24 mouse cellular contexts compared by ENCODE assay signal in genomic region chr6:99328634-99329033, GRCm38 (mm10).
DNase-seq lines count a peak whose midpoint lies in the region; ATAC-seq lines count a peak whose summit lies in the region.
"Had no signal": no experiment of that assay in that cellular context is flagged by ENCODE, and none has a peak within 500 bp of the region (broad histone marks: within the 10 kb centered on the region; RNA-seq: fewer than 3 reads in every experiment).

No protein-coding gene starts in this region.

- no peak overlapping the region for H3K4me2 ChIP-seq in embryonic facial prominence, embryonic 11.5 days (ENCODE audit: low read depth, low read length)
- H3K4me2 ChIP-seq in intestine, embryonic 16.5 days (ENCODE audit: low read depth, low read length): no peak overlapping the region
- H3K4me2 ChIP-seq in midbrain, embryonic 14.5 days (ENCODE audit: low read length): no peak overlapping the region
- H3K4me2 ChIP-seq: embryonic facial prominence, embryonic 15.5 days; forebrain, embryonic 12.5 days; heart, embryonic 15.5 days; limb, embryonic 12.5 days; liver, embryonic 15.5 days; stomach, embryonic 15.5 days had no signal

- H3K36me3 ChIP-seq in embryonic facial prominence, embryonic 11.5 days (replicated peaks; ENCODE audit: control insufficient read depth, insufficient read depth, low read depth, low read length): no peaks in the 10 kb centered on the region
- no peaks in the 10 kb centered on the region for H3K36me3 ChIP-seq in embryonic facial prominence, embryonic 10.5 days (replicated peaks)
- H3K36me3 ChIP-seq in intestine, embryonic 16.5 days (ENCODE audit: control insufficient read depth, insufficient read depth, low read length): no peaks in the 10 kb centered on the region
- no peaks in the 10 kb centered on the region for H3K36me3 ChIP-seq in midbrain, embryonic 14.5 days (ENCODE audit: control insufficient read depth, insufficient read depth, low read length)
- H3K36me3 ChIP-seq: embryonic facial prominence, embryonic 15.5 days; forebrain, embryonic 12.5 days; heart, embryonic 15.5 days; limb, embryonic 12.5 days; liver, embryonic 15.5 days; stomach, embryonic 15.5 days had no signal

- H3K9me3 ChIP-seq in embryonic facial prominence, embryonic 11.5 days (replicated peaks; ENCODE audit: control insufficient read depth, low read length): no peaks in the 10 kb centered on the region
- no peaks in the 10 kb centered on the region for H3K9me3 ChIP-seq in embryonic facial prominence, embryonic 10.5 days
- H3K9me3 ChIP-seq in intestine, embryonic 16.5 days (ENCODE audit: control insufficient read depth, low read length): no peaks in the 10 kb centered on the region
- H3K9me3 ChIP-seq in midbrain, embryonic 14.5 days (ENCODE audit: control insufficient read depth, low read length): no peaks in the 10 kb centered on the region
- H3K9me3 ChIP-seq: embryonic facial prominence, embryonic 15.5 days; forebrain, embryonic 12.5 days; heart, embryonic 15.5 days; limb, embryonic 12.5 days; liver, embryonic 15.5 days; megakaryocyte, embryonic 14.5 days; stomach, embryonic 15.5 days had no signal

- no peak for ATAC-seq in embryonic facial prominence, embryonic 11.5 days (replicated peaks; ENCODE audit: insufficient number of reproducible peaks, low FRiP score, low TSS enrichment, low read depth)
- ATAC-seq in intestine, embryonic 16.5 days: peak; percentile 88
- ATAC-seq in midbrain, embryonic 14.5 days (ENCODE audit: low FRiP score, low TSS enrichment): no peak
- ATAC-seq: hindbrain, embryonic 16.5 days; midbrain, embryonic 16.5 days had no signal

- no peaks in the 10 kb centered on the region for H3K27me3 ChIP-seq in embryonic facial prominence, embryonic 11.5 days (ENCODE audit: control insufficient read depth, insufficient read depth, low read length)
- H3K27me3 ChIP-seq in embryonic facial prominence, embryonic 10.5 days (replicated peaks; ENCODE audit: low read depth, poor library complexity, severe bottlenecking): no peaks in the 10 kb centered on the region
- no peaks in the 10 kb centered on the region for H3K27me3 ChIP-seq in intestine, embryonic 16.5 days (replicated peaks; ENCODE audit: control insufficient read depth, insufficient read depth, low read length)
- H3K27me3 ChIP-seq in midbrain, embryonic 14.5 days (ENCODE audit: control insufficient read depth, insufficient read depth, low read length): no peaks in the 10 kb centered on the region
- H3K27me3 ChIP-seq: embryonic facial prominence, embryonic 15.5 days; forebrain, embryonic 12.5 days; heart, embryonic 15.5 days; liver, embryonic 15.5 days; megakaryocyte, embryonic 14.5 days; stomach, embryonic 15.5 days had no signal

- H3K9ac ChIP-seq in embryonic facial prominence, embryonic 11.5 days (replicated peaks; ENCODE audit: low read length): no peak overlapping the region
- H3K9ac ChIP-seq in intestine, embryonic 16.5 days (ENCODE audit: low read depth, low read length): no peak overlapping the region
- H3K9ac ChIP-seq in midbrain, embryonic 14.5 days (replicated peaks; ENCODE audit: low read length): no peak overlapping the region
- H3K9ac ChIP-seq: embryonic facial prominence, embryonic 15.5 days; forebrain, embryonic 12.5 days; heart, embryonic 15.5 days; limb, embryonic 12.5 days; liver, embryonic 15.5 days; stomach, embryonic 15.5 days had no signal

- DNase-seq in embryonic facial prominence, embryonic 11.5 days (ENCODE audit: low spot score): peak; percentile 59
- no peak for DNase-seq in embryonic facial prominence, embryonic 10.5 days (ENCODE audit: low spot score)
- DNase-seq in 3T3-L1 (ENCODE audit: low read depth, low spot score) (peak; percentile 79), adipocyte (ENCODE audit: low spot score) (peak; percentile 40)
- DNase-seq in kidney, postnatal 14 days: no peak
- DNase-seq in midbrain, embryonic 14.5 days: no peak
- no peak for DNase-seq in adrenal gland, postnatal 4 days (ENCODE audit: low spot score in 2 of 2)
- DNase-seq: adrenal gland, postnatal 36 days; cerebellum, adult 18-20 months; cerebellum, postnatal 36 days; gastrocnemius, postnatal 14 days; kidney, adult 8-10 months; kidney, postnatal 25 days; layer of hippocampus, adult 9-11 months had no signal

- H3K27ac ChIP-seq in embryonic facial prominence, embryonic 11.5 days (replicated peaks; ENCODE audit: low read depth, low read length): no peak overlapping the region
- H3K27ac ChIP-seq in embryonic facial prominence, embryonic 10.5 days (replicated peaks): no peak overlapping the region; the same call in 1 of the 2 replicates
- peak overlapping the region; percentile 39; the same call in 1 of the 2 replicates for H3K27ac ChIP-seq in intestine, embryonic 16.5 days (ENCODE audit: low read length)
- H3K27ac ChIP-seq in midbrain, embryonic 14.5 days (replicated peaks; ENCODE audit: low read depth, low read length): no peak overlapping the region
- H3K27ac ChIP-seq: embryonic facial prominence, embryonic 15.5 days; forebrain, embryonic 12.5 days; heart, embryonic 15.5 days; limb, embryonic 12.5 days; liver, embryonic 15.5 days; stomach, embryonic 15.5 days had no signal

- WGBS in embryonic facial prominence, embryonic 11.5 days: 18% methylated on average over 2 of the region's 2 CpGs
- WGBS in embryonic facial prominence, embryonic 10.5 days: 34% methylated on average over 2 of the region's 2 CpGs
- 26% methylated on average over 2 of the region's 2 CpGs for WGBS in intestine, embryonic 16.5 days
- WGBS in midbrain, embryonic 14.5 days: 83% methylated on average over 2 of the region's 2 CpGs

- no peaks in the 10 kb centered on the region for H3K4me1 ChIP-seq in embryonic facial prominence, embryonic 11.5 days (ENCODE audit: control insufficient read depth, insufficient read depth, low read length)
- H3K4me1 ChIP-seq in embryonic facial prominence, embryonic 10.5 days: peaks cover 43% of the 10 kb centered on the region
- H3K4me1 ChIP-seq in intestine, embryonic 16.5 days (ENCODE audit: control insufficient read depth, insufficient read depth, low read length): peaks cover 25% of the 10 kb centered on the region
- H3K4me1 ChIP-seq in midbrain, embryonic 14.5 days (ENCODE audit: control insufficient read depth, insufficient read depth, low read length): no peaks in the 10 kb centered on the region
- H3K4me1 ChIP-seq: heart, embryonic 15.5 days; liver, embryonic 15.5 days; stomach, embryonic 15.5 days had no signal

- H3K4me3 ChIP-seq in embryonic facial prominence, embryonic 11.5 days (ENCODE audit: low read depth, low read length): no peak overlapping the region
- H3K4me3 ChIP-seq in embryonic facial prominence, embryonic 10.5 days: no peak overlapping the region
- no peak overlapping the region for H3K4me3 ChIP-seq in intestine, embryonic 16.5 days (ENCODE audit: low read length)
- H3K4me3 ChIP-seq in midbrain, embryonic 14.5 days (replicated peaks; ENCODE audit: low read depth, low read length): no peak overlapping the region
- H3K4me3 ChIP-seq: embryonic facial prominence, embryonic 15.5 days; forebrain, embryonic 12.5 days; heart, embryonic 15.5 days; limb, embryonic 12.5 days; liver, embryonic 15.5 days; megakaryocyte, embryonic 14.5 days; stomach, embryonic 15.5 days had no signal

Comparison
In these comparisons a context has a peak if more than half of its experiments do, and no peak if none do; other contexts are left out.
1. DNase-seq: peak in embryonic facial prominence, embryonic 11.5 days (single experiment), 3T3-L1 (single experiment) and adipocyte (single experiment); none in embryonic facial prominence, embryonic 10.5 days (single experiment), kidney, postnatal 14 days (single experiment), midbrain, embryonic 14.5 days (single experiment) and adrenal gland, postnatal 4 days (0 of 2).